Mouse (Mus musculus) liver, embryonic 14.5 days (tissue): ENCODE data around the gene Myh7.

Source experiments
- CTCF ChIP-seq: IDR thresholded peaks from 2 replicates; pipeline ENCODE4 v1.5.1; 2016; ENCODE audit warnings: antibody characterized with exemption, low read depth, control low read depth
- EP300 ChIP-seq: IDR thresholded peaks from 2 replicates; pipeline ENCODE4 v1.6.1; 2016; ENCODE audit warnings: antibody characterized with exemption, low read depth

DNA sequence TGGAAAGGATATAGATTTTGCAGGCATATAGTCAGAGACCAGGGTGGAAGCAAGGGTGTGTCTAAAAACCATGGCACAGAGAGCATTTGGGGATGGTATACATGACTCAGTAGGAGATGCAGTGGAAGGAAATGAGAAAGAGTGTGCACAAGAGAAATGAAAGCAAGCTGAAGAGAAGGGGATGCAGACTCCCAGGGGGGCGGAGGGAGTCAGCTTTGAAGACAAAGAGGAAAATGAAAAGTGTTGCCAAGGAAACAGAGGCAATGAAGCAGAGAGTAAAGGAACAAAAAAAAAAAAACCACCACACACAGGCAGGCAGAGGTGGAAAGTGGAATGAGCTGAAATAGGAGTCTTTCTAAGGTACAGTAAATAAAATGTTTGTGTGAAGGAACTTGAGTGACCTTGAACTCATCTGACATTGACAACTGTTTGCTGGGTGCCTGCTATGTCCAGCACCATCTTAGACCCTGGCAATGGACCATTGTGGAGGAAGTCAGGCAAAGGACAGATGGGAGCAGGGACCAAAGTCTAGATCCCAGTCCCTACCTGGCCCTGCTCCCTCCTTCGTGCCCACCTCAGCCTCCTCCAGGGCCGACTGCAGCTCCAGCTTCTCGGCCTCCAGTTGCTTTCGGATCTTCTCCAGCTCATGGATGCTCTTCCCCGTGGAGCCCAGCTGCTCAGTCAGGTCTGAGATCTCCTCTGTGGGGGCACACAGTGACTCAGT lies 20.2 kb downstream of the Myh7 start:
- TF ChIP-seq CTCF = no peak
- TF ChIP-seq EP300 = no peak
